Mouse (Mus musculus): Measurements from ENCODE around the gene Olfr1141.

Olfr1141 gene

GRCm38 (mm10) chr2:87753891-87754290 is at the start of gene Olfr1141:
Olfr1141 (minus strand) TSS chr2:87753991.
- no peak for DNase-seq

GRCm38 (mm10) chr2:87800292-87800691 is 46.5 kb upstream of the Olfr1141 start, which contains the start of gene Olfr1143:
Olfr1143 (plus strand) TSS chr2:87800592.
- DNase-seq: no peak

- no peak for DNase-seq
Measured at GRCm38 (mm10) chr2:87779183-87779582, 25.4 kb upstream of the Olfr1141 start, which contains the start of gene Olfr152. Olfr152 (plus strand) TSS chr2:87779483.

GRCm38 (mm10) chr2:87776143-87776542 is 22.4 kb upstream of the Olfr1141 start:
- DNase-seq: no peak

GRCm38 (mm10) chr2:87743452-87743851 is 10.3 kb downstream of the Olfr1141 start, which contains the start of gene Olfr1140:
Olfr1140 (plus strand) TSS chr2:87743752.
- no peak for DNase-seq

- no peak for DNase-seq
Measured at GRCm38 (mm10) chr2:87739878-87740277, 13.9 kb downstream of the Olfr1141 start, which contains the start of gene Olfr1138. Olfr1138 (minus strand) TSS chr2:87739978.

- DNase-seq: no peak
Measured at GRCm38 (mm10) chr2:87713079-87713478, 40.7 kb downstream of the Olfr1141 start, which contains the start of gene Olfr1137. Olfr1137 (minus strand) TSS chr2:87713179.

Measured in cerebellum, adult 11 months (tissue).